Mouse (Mus musculus) heart, embryonic 13.5 days (tissue): ENCODE results near the gene Herpud1. TPM values are rescaled to one million over a fixed set of nuclear protein-coding genes. Genes with fewer than 3 reads are reported as not detected.

Experiments used
- ATAC-seq: fragments of 200-750 bp; cut with Nextera tagmentation; 2 replicates; pipeline ENCODE4 v1.8.0; 2017; ENCODE audit warnings: moderate TSS enrichment; ENCODE audit not compliant: insufficient number of reproducible peaks, low FRiP score, low TSS enrichment; ENCODE audit errors: extremely low read depth
- H3K27ac ChIP-seq: fragments of 300-500 bp; sonication (generic); replicated peaks from 2 replicates; pipeline ENCODE4 v1.5.1; 2015; ENCODE audit warnings: moderate library complexity, mild to moderate bottlenecking, inconsistent platforms
- H3K27me3 ChIP-seq: fragments of 300-500 bp; sonication (generic); replicated peaks from 2 replicates; pipeline ENCODE4 v1.6.1; 2015; ENCODE audit warnings: mild to moderate bottlenecking, inconsistent platforms
- H3K36me3 ChIP-seq: fragments of 300-500 bp; sonication (generic); 2 replicates; pipeline ENCODE4 v1.6.1; 2015; ENCODE audit warnings: mild to moderate bottlenecking, inconsistent platforms
- H3K4me1 ChIP-seq: fragments of 300-500 bp; sonication (generic); 2 replicates; pipeline ENCODE4 v1.6.1; 2015; ENCODE audit warnings: inconsistent platforms
- H3K4me2 ChIP-seq: fragments of 300-500 bp; sonication (generic); 2 replicates; pipeline ENCODE4 v1.6.1; 2015; ENCODE audit warnings: inconsistent platforms, mild to moderate bottlenecking, moderate library complexity
- H3K4me3 ChIP-seq: fragments of 300-500 bp; sonication (generic); 2 replicates; pipeline ENCODE4 v1.5.1; 2015; ENCODE audit warnings: moderate library complexity, mild to moderate bottlenecking, inconsistent platforms
- H3K9ac ChIP-seq: fragments of 300-500 bp; sonication (generic); 2 replicates; pipeline ENCODE4 v1.6.1; 2015; ENCODE audit warnings: inconsistent platforms, mild to moderate bottlenecking, moderate library complexity
- H3K9me3 ChIP-seq: fragments of 300-500 bp; sonication (generic); 2 replicates; pipeline ENCODE4 v1.6.1; 2016; ENCODE audit warnings: inconsistent platforms
- WGBS: fragments of 180-500 bp; shearing (Covaris S2); methylation state at CpG from one replicate; pipeline ENCODE4 v1.1.7; 2015; ENCODE audit warnings: mixed read lengths; 5-methylcytosine and 5-hydroxymethylcytosine counted together
- polyA plus RNA-seq: library from polyadenylated mRNA; unstranded; fragments of >200 nt; fragmentation: Nextera tagmentation; extraction: Ambion mirVana; gene quantifications from 2 replicates; pipeline ENCODE4 v1.2.1, GENCODE M21; 2015

The Herpud1 gene
- 80.6 and 81.1 TPM in 2 replicates for polyA plus RNA-seq

GRCm38 (mm10) chr8:94386214-94387026, at the start of gene Herpud1:
Gene Herpud1, plus strand, starts transcription at chr8:94386438.
- peak within 1 kb of the TSS; percentile 89 for H3K4me2 ChIP-seq
- under 1% methylated on average over 65 of the region's 65 CpGs for WGBS
- H3K36me3 ChIP-seq, result peaks cover 23% of the 10 kb centered on the region
- peak within 1 kb of the TSS; percentile 94 for H3K27ac ChIP-seq
- peaks cover 16% of the 10 kb centered on the region for H3K4me1 ChIP-seq
- ATAC-seq, result peak; percentile 92
- H3K9ac ChIP-seq, result peak within 1 kb of the TSS; percentile 95
- peaks cover 5% of the 10 kb centered on the region; the same call in 1 of the 2 replicates for H3K27me3 ChIP-seq
- H3K9me3 ChIP-seq, result no peaks in the 10 kb centered on the region
- peak within 1 kb of the TSS; percentile 83 for H3K4me3 ChIP-seq

GRCm38 (mm10) chr8:94337559-94337958, 48.7 kb upstream of the Herpud1 start:
- Histone ChIP-seq H3K36me3 (no peaks in the 10 kb centered on the region), H3K4me3 (no peak overlapping the region), H3K27me3 (0 out of 2 replicates have a peak, but pooled peaks cover 5% of the 10 kb centered on the region), H3K27ac (no peak overlapping the region), H3K4me1 (no peaks in the 10 kb centered on the region), H3K4me2 (no peak overlapping the region), H3K9ac (no peak overlapping the region), H3K9me3 (no peaks in the 10 kb centered on the region)
- WGBS, result 68% methylated on average over 8 of the region's 8 CpGs
- no peak for ATAC-seq

- 69% methylated on average over 7 of the region's 7 CpGs for WGBS
These were observed 45.4 kb upstream of the Herpud1 start for GRCm38 (mm10) chr8:94340796-94341195.

GRCm38 (mm10) chr8:94342691-94343090, 43.5 kb upstream of the Herpud1 start:
- 83% methylated on average over 10 of the region's 10 CpGs for WGBS
- ATAC-seq, result no peak
- H3K9ac ChIP-seq, result no peak overlapping the region
- no peak overlapping the region for H3K4me3 ChIP-seq
- H3K36me3 ChIP-seq, result no peaks in the 10 kb centered on the region
- no peak overlapping the region for H3K4me2 ChIP-seq
- H3K9me3 ChIP-seq, result no peaks in the 10 kb centered on the region
- H3K4me1 ChIP-seq, result peaks cover 5% of the 10 kb centered on the region; the same call in 1 of the 2 replicates
- H3K27me3 ChIP-seq, result 0 out of 2 replicates have a peak, but pooled peaks cover 5% of the 10 kb centered on the region
- H3K27ac ChIP-seq, result no peak overlapping the region

More at GRCm38 (mm10) chr8:94340796-94341195, 45.4 kb upstream of the Herpud1 start:
- Histone ChIP-seq H3K4me3 (no peak overlapping the region), H3K9ac (no peak overlapping the region), H3K27ac (no peak overlapping the region), H3K9me3 (no peaks in the 10 kb centered on the region), H3K36me3 (no peaks in the 10 kb centered on the region), H3K27me3 (0 out of 2 replicates have a peak, but pooled peaks cover 5% of the 10 kb centered on the region), H3K4me2 (no peak overlapping the region), H3K4me1 (peaks cover 5% of the 10 kb centered on the region; the same call in 1 of the 2 replicates)
- ATAC-seq, result no peak

- H3K4me3 ChIP-seq, result no peak overlapping the region
- H3K9me3 ChIP-seq, result no peaks in the 10 kb centered on the region
- H3K4me1 ChIP-seq, result peaks cover 5% of the 10 kb centered on the region; the same call in 1 of the 2 replicates
- ATAC-seq, result no peak
- 8% methylated on average over 6 of the region's 6 CpGs for WGBS
- no peak overlapping the region for H3K9ac ChIP-seq
- H3K27me3 ChIP-seq, result 0 out of 2 replicates have a peak, but pooled peaks cover 5% of the 10 kb centered on the region
- H3K27ac ChIP-seq, result no peak overlapping the region
- no peak overlapping the region for H3K4me2 ChIP-seq
- H3K36me3 ChIP-seq, result no peaks in the 10 kb centered on the region
These were observed 42.9 kb upstream of the Herpud1 start for GRCm38 (mm10) chr8:94343290-94343689.

- ATAC-seq, result no peak
- H3K27ac ChIP-seq, result no peak overlapping the region
- no peak overlapping the region for H3K9ac ChIP-seq
- H3K27me3 ChIP-seq, result 0 out of 2 replicates have a peak, but pooled peaks cover 5% of the 10 kb centered on the region
- H3K9me3 ChIP-seq, result no peaks in the 10 kb centered on the region
- no peaks in the 10 kb centered on the region for H3K36me3 ChIP-seq
- 77% methylated on average over 11 of the region's 11 CpGs for WGBS
- H3K4me1 ChIP-seq, result peaks cover 5% of the 10 kb centered on the region; the same call in 1 of the 2 replicates
- no peak overlapping the region for H3K4me3 ChIP-seq
- no peak overlapping the region for H3K4me2 ChIP-seq
These were observed 42.4 kb upstream of the Herpud1 start for GRCm38 (mm10) chr8:94343778-94344320.

- no peak overlapping the region for H3K4me3 ChIP-seq
- 0 out of 2 replicates have a peak, but pooled peaks cover 5% of the 10 kb centered on the region for H3K27me3 ChIP-seq
- H3K9me3 ChIP-seq, result no peaks in the 10 kb centered on the region
- no peak overlapping the region for H3K4me2 ChIP-seq
- peaks cover 5% of the 10 kb centered on the region; the same call in 1 of the 2 replicates for H3K4me1 ChIP-seq
- ATAC-seq, result no peak
- 78% methylated on average over 4 of the region's 4 CpGs for WGBS
- H3K36me3 ChIP-seq, result no peaks in the 10 kb centered on the region
- no peak overlapping the region for H3K9ac ChIP-seq
- no peak overlapping the region for H3K27ac ChIP-seq
These were observed 40.6 kb upstream of the Herpud1 start for GRCm38 (mm10) chr8:94345657-94346056.

GRCm38 (mm10) chr8:94346264-94346663, 40.0 kb upstream of the Herpud1 start:
- whole genome bisulfite sequencing, result 84% methylated on average over 13 of the region's 13 CpGs
- no peaks in the 10 kb centered on the region for H3K36me3 ChIP-seq
- no peaks in the 10 kb centered on the region for H3K9me3 ChIP-seq
- peaks cover 5% of the 10 kb centered on the region; the same call in 1 of the 2 replicates for H3K4me1 ChIP-seq
- no peak overlapping the region for H3K4me2 ChIP-seq
- H3K27me3 ChIP-seq, result 0 out of 2 replicates have a peak, but pooled peaks cover 5% of the 10 kb centered on the region
- H3K9ac ChIP-seq, result no peak overlapping the region
- H3K4me3 ChIP-seq, result no peak overlapping the region
- ATAC-seq, result no peak
- no peak overlapping the region for H3K27ac ChIP-seq

- Histone ChIP-seq H3K4me3 (no peak overlapping the region), H3K9me3 (no peaks in the 10 kb centered on the region), H3K27ac (no peak overlapping the region), H3K9ac (no peak overlapping the region), H3K4me1 (peaks cover 4% of the 10 kb centered on the region; the same call in 1 of the 2 replicates), H3K36me3 (no peaks in the 10 kb centered on the region), H3K27me3 (no peaks in the 10 kb centered on the region), H3K4me2 (no peak overlapping the region)
- 62% methylated on average over 9 of the region's 9 CpGs for WGBS
- no peak for ATAC-seq
These were observed 37.8 kb upstream of the Herpud1 start for GRCm38 (mm10) chr8:94348425-94348824.

- no peak for ATAC-seq
These were observed 32.1 kb upstream of the Herpud1 start for GRCm38 (mm10) chr8:94354069-94354531.

GRCm38 (mm10) chr8:94354571-94354970, 31.7 kb upstream of the Herpud1 start:
- Histone ChIP-seq H3K9ac (no peak overlapping the region), H3K36me3 (no peaks in the 10 kb centered on the region), H3K27me3 (no peaks in the 10 kb centered on the region), H3K4me3 (no peak overlapping the region), H3K27ac (no peak overlapping the region), H3K9me3 (no peaks in the 10 kb centered on the region), H3K4me2 (no peak overlapping the region), H3K4me1 (peaks cover 27% of the 10 kb centered on the region)
- WGBS, result 57% methylated on average over 4 of the region's 4 CpGs
- ATAC-seq, result no peak

More at GRCm38 (mm10) chr8:94354069-94354531, 32.1 kb upstream of the Herpud1 start:
- Histone ChIP-seq H3K27ac (no peak overlapping the region), H3K4me3 (no peak overlapping the region), H3K9ac (no peak overlapping the region), H3K27me3 (no peaks in the 10 kb centered on the region), H3K4me2 (no peak overlapping the region), H3K4me1 (peaks cover 25% of the 10 kb centered on the region), H3K36me3 (no peaks in the 10 kb centered on the region), H3K9me3 (no peaks in the 10 kb centered on the region)
- 74% methylated on average over 7 of the region's 7 CpGs for WGBS
